Mouse (Mus musculus) heart, postnatal 10 days (tissue): ENCODE data around the gene Ppat. TPM values are rescaled to one million over a fixed set of nuclear protein-coding genes. Genes with fewer than 3 reads are reported as not detected.
"Not testable (repeated sequence)": the region's sequence is repeated elsewhere in the genome, so short reads cannot be mapped to it uniquely, and the experiment has no call there.

Experiments
- DNase-seq, 2 experiments: peaks; one replicate each; pipeline ENCODE4 v3.0.0; 2021
- intact Hi-C: fragments of 180-260 bp; cut with DNase I; formaldehyde crosslinking; loops from one replicate; pipeline ENCODE4 v1.15.1; 2025
- total RNA-seq, 2 experiments: library from RNA; stranded (reverse); gene quantifications; 2 replicates each; pipeline ENCODE4 v1.2.3; 2021

Gene Ppat
- 10 to 100 TPM; 14.6 to 15.9 TPM for total RNA-seq

DNA sequence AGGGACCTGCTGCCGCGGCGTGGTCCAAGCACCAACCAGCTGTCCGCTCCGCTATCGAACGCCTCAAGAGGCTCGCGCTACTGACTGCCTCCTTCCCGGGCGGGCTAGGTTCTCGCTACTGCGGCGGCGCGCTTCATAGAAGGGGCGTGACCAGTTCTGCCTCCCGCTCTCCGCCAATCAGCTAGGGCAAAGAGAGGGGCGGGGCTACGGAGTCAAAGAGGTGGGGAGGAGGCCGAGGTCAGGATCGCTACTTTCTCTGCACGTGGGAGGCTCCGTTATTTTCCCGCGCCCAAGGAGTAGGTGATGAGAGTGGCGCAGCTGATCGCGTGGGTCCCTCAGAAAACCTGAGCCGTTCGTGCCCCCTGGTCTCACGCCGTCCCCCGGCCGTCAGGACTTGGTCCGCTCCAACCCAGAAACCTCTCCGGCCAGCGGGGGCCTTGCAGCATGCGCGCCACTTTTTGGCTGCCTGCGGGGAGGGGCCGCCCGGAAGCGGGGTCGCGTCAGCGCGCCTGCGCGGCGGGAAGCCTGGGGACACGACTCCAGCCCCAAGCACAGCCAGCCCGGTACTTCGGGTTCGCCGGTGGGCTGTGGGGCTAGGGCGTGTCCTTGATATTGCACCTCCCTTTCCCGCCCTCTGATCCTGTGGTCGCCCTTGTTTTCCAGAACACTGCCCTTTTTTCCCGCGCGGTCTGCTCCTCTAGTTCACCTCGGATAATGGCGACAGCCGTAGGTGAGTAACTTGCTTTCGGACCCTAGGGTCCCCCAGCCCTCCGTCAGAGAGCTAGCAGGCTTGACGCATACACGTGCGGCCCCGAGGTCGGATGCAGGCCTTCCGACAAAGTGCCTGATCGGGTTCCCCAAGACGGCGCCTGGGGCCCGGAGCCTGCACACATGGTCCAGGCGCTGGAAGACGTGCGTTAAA, at the start of gene Ppat, which contains the start of gene Paics:
Gene Ppat, minus strand, starts transcription at position 473 of the 922 bp plus-strand sequence.
Gene Paics, plus strand, starts transcription at position 202 of the 922 bp plus-strand sequence.
- DNase-seq: peak; percentile 99
- intact Hi-C loops: loop anchor here (1.0 kb wide), 1 partner anchor 46 kb away; the partner anchor contains the start of gene Aasdh

DNA sequence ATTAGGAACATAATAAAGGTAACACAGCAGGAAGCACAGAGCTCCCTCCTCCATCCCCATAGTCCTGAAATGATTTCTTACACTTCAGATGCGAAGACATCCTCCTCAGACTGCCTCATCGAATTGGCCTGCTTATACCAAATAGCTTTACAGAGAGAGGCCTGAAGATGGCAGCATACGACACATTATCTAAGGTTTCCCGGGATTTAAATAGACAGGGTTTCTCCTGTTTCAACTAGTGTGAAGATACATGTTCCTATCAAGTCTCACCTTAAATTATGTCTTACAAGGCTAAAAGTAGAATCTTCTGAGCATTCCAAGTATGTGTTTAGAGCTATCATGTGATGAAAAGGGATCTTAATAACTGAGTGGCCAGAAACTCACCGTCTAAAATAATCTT, 47.0 kb upstream of the Ppat start:
- intact Hi-C loops: loop anchor here (1.0 to 5.0 kb wide), 3 partner anchors 64 to 219 kb away; no protein-coding TSS in a partner anchor
- peak; percentile 29 for DNase-seq

DNA sequence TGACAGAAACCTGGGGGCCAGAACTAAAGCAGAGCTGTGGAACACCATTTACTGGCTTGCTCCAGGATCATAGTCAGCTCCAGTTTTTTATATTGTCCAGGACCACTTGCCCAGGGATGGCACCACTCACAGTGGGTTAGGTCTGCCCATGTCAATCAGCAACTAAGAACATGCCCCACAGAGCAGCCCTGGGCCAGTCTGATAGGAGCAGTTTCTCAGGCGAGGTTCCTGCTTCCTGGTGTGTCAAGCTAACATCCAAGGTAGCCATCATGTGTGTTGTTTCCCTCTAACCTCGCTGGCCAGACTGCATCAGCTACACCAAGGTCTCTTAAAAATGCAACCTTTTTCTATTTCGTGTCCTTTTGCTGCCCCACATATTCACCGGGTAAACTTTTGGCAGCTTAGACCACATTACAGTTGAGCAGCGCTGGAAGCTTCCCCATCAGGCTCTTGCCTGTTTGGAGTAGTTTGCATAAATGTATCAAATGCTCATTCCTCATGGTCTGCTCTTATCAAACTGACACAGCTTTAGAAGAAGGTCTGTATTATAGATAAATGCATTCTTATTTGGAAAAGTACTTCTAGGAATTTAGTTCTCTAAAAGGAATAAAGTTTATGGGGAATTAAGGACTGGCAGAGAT, 41.9 kb upstream of the Ppat start:
- intact Hi-C loops: no loop called here
- DNase-seq: no peak

DNA sequence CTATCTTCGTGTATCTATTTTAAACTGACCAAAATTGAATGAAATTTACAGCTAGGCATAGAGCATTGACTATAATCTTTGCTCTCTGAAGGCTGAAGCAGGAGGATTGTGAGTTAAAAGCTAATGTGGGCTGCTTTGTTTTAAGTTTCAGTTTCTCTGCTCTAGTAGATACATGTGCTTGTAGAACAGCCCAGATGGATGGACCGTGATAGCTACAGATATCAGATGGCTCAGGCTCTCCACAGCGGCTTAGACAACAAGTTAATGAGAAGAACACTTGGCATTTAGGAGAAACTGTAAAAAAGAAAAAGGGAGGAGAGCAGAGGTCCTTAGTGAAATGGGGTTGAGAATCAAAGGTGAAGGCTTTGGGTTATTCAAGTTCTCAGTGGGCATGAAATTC, 39.4 kb upstream of the Ppat start:
- intact Hi-C loops: no loop called here
- no peak for DNase-seq

DNA sequence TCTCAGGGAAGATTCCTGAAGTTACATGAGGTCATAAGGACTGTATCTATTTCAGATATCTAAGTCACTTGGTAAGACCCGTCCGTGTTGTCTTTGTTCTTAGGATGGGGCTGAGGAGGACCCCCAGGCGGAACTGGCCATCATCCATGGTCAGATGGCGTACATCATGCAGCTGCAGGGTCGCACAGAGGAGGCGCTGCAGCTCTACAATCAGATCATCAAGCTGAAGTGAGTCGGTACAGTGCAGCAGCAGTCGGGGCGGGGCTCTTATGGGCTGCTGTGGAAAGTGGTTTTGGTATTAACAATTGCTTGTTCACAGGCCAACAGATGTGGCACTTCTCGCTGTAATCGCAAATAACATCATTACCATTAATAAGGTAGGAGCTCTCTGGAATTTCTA, 32.6 kb upstream of the Ppat start:
- intact Hi-C loops: no loop called here
- no peak for DNase-seq

DNA sequence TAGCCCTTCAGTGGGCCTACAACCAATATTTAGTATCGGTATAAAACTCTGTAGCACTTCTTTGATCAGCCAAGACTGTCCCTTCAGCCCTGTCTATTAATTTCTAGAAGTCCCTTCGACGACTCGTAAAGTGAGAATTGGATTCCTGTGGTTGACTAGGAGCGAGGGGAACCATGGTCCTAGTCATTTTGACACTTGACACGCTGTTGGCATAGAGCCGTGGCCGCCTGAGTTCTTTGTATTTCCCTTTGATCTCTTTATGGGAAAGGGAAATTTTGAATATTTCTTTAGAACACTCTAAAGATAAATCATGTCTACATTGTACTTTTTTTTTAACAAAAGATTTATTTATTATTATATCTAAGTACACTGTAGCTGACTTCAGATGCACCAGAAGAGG, 24.4 kb upstream of the Ppat start:
- DNase-seq: no peak
- intact Hi-C loops: loop anchor here (2.0 to 10.0 kb wide), 2 partner anchors 71 to 391 kb away; partner anchors contain the start of genes Aasdh and Cep135

DNA sequence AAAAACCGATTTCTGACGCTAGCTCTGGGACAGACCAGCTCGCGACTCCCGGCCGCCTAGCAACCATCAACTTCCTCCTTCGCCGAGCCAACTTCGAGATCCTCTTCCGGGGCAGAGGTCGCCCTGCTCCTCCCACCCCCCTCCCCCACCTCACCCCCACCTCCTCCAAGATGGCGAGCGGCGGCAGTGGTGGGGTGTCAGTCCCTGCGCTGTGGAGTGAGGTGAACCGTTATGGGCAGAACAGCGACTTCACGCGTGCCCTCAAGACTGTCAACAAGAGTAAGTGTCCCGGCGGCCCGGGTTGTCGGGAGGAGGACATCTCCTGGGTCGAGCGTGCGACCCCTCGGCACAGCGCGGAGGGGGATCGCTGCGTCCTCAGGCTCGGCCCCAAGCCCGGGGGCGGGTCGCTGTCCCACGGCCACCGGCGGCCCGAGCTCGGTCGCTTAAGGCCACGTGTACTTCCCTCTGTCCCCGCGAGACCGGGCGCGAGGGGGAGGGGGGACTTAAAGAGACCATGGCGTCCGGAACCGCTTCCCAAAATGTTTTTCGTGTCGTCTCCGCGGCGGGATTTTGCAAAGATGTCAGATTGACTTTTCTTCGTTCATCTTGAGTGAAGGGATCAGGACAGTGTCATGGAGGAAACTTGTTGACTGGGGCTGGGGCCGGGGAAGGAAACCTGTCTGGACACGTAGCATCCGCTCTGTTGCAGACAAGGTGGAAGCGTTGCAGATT, 23.3 kb upstream of the Ppat start, which contains the start of gene Srp72:
Gene Srp72, plus strand, starts transcription at position 130 of the 732 bp plus-strand sequence.
- intact Hi-C loops: loop anchor here (2.0 to 10.0 kb wide), 2 partner anchors 70 to 390 kb away; partner anchors contain the start of genes Aasdh and Cep135
- peak; percentile 86 to 91 for DNase-seq

DNA sequence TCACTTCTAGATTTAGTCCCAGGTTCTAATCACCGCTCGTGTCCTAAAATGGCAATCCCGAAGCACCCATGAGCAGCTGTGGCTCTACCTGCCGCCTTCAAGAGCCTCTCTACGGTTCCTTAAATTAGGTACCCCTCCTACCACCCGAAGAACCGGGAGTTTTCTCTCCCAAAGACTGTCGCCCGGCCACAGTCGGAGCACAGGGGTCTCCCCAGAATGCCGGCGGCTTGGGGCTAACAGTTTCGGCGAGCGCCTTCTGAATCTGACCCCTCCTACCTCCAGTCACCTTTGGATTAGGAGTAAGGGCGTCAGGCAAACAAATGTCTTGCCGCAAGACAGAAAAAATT, 22.8 kb upstream of the Ppat start:
- DNase-seq: no peak

DNA sequence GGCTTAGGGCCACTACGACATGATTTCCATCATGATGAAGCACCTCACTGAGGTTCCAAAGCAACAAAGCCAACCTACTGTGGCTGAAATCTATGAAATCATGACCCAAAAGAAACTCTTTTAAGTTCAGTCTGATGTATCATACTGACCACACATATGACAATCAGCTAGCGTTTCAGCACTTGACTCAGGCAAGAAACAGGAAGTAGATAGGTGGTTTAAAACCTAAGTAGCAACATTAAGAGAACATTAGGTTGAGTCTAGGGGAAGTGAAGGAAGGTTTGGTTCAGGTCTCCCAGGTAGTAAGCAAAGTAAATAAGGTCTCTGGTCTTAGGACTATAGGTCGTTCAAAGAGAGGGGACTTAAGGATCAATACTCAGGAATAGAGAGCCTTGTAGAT, 22.1 kb upstream of the Ppat start:
- DNase-seq: no peak
- intact Hi-C loops: loop anchor here (10.0 kb wide), 1 partner anchor 389 kb away; the partner anchor contains the start of gene Cep135

More for the DNA sequence above, 22.8 kb upstream of the Ppat start:
- intact Hi-C loops: loop anchor here (2.0 to 10.0 kb wide), 2 partner anchors 69 to 389 kb away; partner anchors contain the start of genes Aasdh and Cep135

DNA sequence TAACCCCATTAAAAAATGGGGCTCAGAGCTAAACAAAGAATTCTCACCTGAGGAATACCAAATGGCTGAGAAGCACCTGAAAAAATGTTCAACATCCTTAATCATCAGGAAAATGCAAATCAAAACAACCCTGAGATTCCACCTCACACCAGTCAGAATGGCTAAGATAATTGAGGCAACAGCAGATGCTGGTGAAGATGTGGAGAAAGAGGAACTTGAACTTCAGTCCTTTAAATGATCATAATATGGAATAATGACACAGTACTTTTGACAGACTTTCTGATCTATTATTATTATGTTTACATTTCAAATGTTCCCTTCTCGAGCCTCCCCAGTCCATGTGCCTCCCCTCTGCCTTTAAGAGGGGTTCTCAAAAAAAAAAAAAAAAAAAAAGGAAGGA, 19.7 kb upstream of the Ppat start:
- DNase-seq: not testable (repeated sequence)
- intact Hi-C loops: loop anchor here (10.0 kb wide), 1 partner anchor 386 kb away; the partner anchor contains the start of gene Cep135

DNA sequence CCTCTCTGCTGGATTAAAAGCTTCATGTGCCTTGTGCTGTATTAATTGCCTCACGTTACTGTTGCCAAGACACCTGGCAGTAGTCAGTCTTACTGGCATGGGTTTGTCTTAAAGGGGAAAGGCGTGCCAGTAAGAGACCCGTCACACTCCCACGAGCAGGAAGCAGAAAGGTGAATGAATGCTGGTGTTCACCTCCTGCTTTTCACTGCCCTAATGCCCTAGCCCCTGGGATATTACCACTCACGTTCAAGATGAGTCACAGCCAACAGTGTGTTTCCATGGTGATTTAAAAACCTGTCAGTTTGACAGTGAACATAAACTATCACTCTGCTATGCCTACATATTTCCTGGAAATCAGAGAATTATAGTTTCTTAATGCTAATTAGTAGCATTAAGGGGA, 17.9 kb upstream of the Ppat start:
- DNase-seq: no peak
- intact Hi-C loops: no loop called here

DNA sequence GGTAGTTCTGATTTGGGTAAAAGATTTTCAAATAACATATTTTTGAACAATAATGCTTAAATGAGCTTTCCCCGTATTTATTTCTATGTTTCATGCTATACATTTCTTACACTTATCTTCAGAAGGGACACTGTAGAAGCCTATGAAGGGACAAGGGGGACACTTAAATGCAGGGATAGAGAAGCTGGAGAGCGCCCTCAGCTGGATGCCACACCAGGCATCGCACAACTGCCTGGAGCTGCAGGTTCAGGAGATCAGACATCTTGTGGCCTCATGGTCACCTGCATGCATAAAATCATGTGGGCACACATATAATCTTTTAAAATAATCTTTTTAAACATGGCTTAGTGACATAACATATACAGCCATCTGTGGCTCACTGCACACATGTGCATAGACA, 13.3 kb upstream of the Ppat start:
- intact Hi-C loops: no loop called here
- peak in 1 of 2 experiments; percentile 27 for DNase-seq

DNA sequence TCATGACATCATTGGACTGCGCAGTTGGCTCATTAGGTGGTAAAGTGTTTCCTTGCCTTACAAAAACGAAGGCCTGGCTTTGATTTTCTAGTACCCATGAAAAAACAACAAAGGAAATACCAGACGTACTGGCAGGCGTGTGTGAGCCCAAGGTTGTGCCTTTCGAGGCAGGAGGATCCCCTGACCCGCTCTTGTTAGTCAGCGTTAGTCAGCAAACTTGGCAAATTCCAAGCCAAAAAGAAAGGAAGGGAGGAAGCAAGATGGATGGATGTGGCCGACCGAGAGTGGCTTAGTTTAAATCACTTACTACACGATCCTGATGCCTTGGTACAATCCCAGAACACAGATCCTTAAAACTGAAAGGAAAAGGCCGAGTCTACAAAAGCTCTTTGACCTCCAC, 11.2 kb upstream of the Ppat start:
- intact Hi-C loops: no loop called here
- DNase-seq: no peak

DNA sequence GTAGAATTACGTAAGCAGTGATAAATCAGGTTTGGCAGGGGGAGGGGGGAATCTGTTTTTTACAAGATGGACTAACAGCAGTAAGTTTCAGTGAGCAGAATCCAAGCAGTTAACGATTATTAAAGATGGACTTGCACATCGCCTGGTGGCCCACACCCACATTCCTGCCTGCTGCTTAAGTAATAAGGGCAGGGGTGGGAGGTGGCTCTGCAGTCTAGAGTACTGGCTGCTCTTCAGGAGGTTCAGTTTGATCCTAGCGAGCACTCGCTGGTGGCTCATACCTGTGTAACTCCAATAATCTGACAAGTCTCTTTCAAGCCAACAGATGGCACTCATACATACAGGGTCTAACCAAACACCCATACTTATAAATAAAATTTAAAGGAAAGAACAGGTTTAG, 8.2 kb upstream of the Ppat start:
- intact Hi-C loops: no loop called here
- no peak for DNase-seq

DNA sequence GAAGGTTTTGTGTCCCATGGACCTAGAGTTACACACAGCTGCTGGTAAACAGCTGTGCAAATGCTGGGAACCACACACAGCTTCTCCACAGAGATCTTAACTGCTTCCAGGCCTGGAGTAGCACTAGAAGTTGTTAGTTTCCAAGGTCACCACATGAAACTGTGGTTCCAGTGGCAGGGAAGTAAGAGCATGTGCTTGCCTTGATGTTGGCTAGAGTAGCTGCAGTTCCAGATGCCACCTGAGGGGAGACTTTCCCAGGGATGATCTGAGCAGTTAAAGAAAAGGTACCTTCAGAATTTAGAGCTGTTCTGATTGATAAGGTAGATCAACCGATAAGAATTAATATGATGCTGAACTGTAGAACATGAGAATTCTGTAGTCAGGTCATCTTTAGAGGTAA, 6.6 kb upstream of the Ppat start:
- no peak for DNase-seq
- intact Hi-C loops: no loop called here

DNA sequence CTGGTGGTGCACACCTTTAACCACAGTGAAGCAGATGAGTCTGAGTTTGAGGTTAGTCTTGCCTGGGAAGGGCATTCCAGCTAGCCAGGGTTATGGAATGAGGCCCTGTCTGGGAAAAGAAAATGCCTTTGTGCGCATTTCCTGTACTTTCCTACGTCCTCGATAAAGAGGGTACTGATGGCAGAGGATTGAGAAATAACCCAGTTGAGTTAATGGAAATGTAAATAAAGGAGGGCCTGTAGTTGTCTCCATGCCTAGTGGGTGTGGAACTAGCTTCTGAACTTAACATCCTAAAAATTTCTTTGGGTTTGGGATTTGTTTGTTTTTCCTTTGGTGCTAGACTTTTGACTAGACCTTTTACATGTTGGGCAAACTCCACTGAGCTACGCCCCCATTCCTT, 4.1 kb upstream of the Ppat start:
- DNase-seq: no peak
- intact Hi-C loops: no loop called here

DNA sequence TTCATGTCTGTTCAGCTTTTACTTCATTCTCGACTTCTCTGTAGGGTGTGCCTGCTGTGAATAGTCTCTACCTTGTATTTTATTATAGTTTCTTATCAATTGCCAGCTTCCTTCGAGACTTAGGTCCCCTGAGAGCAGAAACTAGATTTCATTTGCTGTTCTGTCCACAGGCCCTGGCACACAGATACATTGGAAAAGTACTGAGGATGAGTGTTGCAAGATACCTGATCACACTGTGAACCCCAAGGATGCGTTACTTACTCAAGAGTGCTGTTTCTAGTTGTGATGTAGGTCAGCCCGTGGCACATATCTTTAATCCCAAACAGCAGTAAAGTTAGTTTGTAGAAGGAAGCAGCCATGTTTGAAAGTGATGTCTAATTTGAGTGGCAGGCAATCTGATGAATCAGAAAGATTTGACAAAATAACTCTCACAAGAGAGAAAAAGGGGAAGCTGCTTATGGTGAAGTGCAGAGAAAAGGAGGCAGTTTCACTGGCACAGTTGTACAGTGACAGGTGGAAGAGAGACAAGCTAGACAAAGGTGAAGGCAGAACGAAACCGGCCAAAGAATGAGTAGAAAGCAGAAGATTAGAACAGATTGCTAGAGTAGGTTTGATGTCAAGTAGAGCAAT, 3.0 kb upstream of the Ppat start:
- DNase-seq: no peak

DNA sequence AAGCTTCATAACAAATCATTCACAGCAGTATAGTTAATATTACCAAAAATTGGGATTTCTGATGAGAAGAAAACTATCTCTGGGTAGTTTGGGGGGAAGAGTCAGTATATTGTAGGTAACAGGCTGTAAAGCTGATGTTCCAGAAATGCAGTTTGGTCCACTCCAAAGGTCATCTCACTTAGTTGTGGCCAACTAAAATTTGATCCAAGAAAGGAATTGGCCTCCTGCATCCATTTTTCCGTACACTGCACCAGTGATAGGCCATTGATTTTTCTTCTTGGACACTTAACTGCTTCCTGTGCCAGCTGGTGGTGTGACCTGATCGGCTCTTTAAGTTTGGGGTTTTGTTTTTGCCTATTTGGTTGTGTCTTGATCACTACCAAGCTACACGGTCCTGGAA, 2.4 kb upstream of the Ppat start:
- DNase-seq: no peak
- intact Hi-C loops: no loop called here

More for the DNA sequence above, 3.0 kb upstream of the Ppat start:
- intact Hi-C loops: no loop called here

DNA sequence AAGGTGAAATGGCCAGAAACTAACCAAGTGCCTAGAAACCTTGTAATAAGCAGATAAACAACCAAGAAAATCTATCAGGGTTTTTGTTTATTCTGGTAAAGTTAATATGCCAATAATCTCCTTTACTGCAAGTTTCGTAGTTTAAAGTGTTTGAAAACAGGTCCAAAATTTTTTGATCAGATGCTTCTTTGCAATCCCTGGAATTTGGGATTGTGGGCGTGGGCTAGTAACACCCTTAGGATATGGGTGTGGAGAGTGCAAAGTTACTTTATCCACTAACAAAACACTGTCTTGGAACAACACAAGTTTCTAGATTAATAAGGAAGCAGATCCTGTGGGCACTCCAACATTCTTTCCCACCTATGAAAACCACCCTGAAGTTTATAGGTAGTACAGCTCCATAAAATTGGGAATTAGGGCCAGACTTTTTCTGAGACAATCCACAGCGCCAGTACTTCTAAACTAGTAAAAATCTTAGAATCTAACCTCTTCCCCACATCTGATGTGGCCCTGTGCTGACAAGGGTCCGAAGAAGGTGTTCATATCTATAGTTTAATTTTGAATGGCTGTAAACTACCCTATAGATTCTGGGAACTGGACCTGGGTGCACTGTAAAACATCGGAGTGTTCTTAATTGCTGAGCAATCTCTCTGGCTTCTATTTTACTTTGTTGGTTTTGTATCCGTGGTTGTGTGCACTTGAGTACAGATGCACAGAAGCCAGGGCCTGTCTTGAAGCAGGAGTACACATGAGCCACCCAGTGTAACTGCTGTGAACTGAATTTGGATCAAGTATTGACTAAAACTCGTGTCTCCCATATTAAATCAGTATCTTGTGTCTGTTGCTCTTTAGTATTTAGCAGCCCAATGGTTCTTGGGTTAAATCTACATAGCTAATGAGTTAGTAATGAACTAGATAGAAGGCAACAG, 998 bp upstream of the Ppat start:
- intact Hi-C loops: no loop called here
- DNase-seq: no peak
